Mouse (Mus musculus): ENCODE measurements around the gene Mybphl. TPM values are rescaled to one million over a fixed set of nuclear protein-coding genes. Genes with fewer than 3 reads are reported as not detected.

Mybphl gene
- not detected in 2 replicates for polyA plus RNA-seq (2015; fragmentation: Nextera tagmentation; extraction: Ambion mirVana)

GRCm38 (mm10) chr3:108364270-108364995, at the start of gene Mybphl:
Mybphl (plus strand) TSS chr3:108364911.
- no peak within 1 kb of the TSS for H3K4me3 ChIP-seq
- 0 out of 2 replicates have a peak, but pooled peaks have one; percentile 16 for ATAC-seq
- 77% methylated on average over 9 of the region's 9 CpGs for WGBS
- H3K9me3 ChIP-seq (replicated peaks), result no peaks in the 10 kb centered on the region
- peaks cover 20% of the 10 kb centered on the region for H3K4me1 ChIP-seq
- H3K27me3 ChIP-seq, result no peaks in the 10 kb centered on the region
- no peak within 1 kb of the TSS for H3K9ac ChIP-seq
- no peak within 1 kb of the TSS for H3K27ac ChIP-seq
- no peak within 1 kb of the TSS for H3K4me2 ChIP-seq
- peaks cover 5% of the 10 kb centered on the region; the same call in 1 of the 2 replicates for H3K36me3 ChIP-seq (ENCODE audit: poor library complexity, severe bottlenecking)

- Histone ChIP-seq H3K4me2 (no peak overlapping the region), H3K36me3 (ENCODE audit: poor library complexity, severe bottlenecking) (peaks cover 7% of the 10 kb centered on the region), H3K4me3 (no peak overlapping the region), H3K27me3 (no peaks in the 10 kb centered on the region), H3K9ac (no peak overlapping the region), H3K27ac (no peak overlapping the region), H3K4me1 (peaks cover 13% of the 10 kb centered on the region), H3K9me3 (replicated peaks) (no peaks in the 10 kb centered on the region)
- 64% methylated on average over 2 of the region's 2 CpGs for WGBS
- no peak for ATAC-seq
These were observed 46.2 kb upstream of the Mybphl start for GRCm38 (mm10) chr3:108318517-108318916.

- no peak for ATAC-seq
- Histone ChIP-seq H3K4me2 (no peak overlapping the region), H3K27ac (no peak overlapping the region), H3K36me3 (ENCODE audit: poor library complexity, severe bottlenecking) (peaks cover 30% of the 10 kb centered on the region), H3K4me1 (peaks cover 13% of the 10 kb centered on the region), H3K27me3 (no peaks in the 10 kb centered on the region), H3K9me3 (replicated peaks) (no peaks in the 10 kb centered on the region), H3K9ac (no peak overlapping the region), H3K4me3 (no peak overlapping the region)
- WGBS, result 72% methylated on average over 4 of the region's 4 CpGs
These were observed 43.0 kb upstream of the Mybphl start for GRCm38 (mm10) chr3:108321671-108322070.

- Histone ChIP-seq H3K4me3 (no peak overlapping the region), H3K9ac (no peak overlapping the region), H3K27ac (no peak overlapping the region), H3K9me3 (replicated peaks) (no peaks in the 10 kb centered on the region), H3K4me2 (no peak overlapping the region), H3K27me3 (no peaks in the 10 kb centered on the region), H3K36me3 (ENCODE audit: poor library complexity, severe bottlenecking) (peaks cover 32% of the 10 kb centered on the region), H3K4me1 (peaks cover 13% of the 10 kb centered on the region)
- ATAC-seq, result no peak
- 92% methylated on average over 4 of the region's 4 CpGs for WGBS
These were observed 42.6 kb upstream of the Mybphl start for GRCm38 (mm10) chr3:108322136-108322535.

GRCm38 (mm10) chr3:108322962-108323361, 41.7 kb upstream of the Mybphl start:
- Histone ChIP-seq H3K4me3 (no peak overlapping the region), H3K27ac (no peak overlapping the region), H3K4me1 (peaks cover 19% of the 10 kb centered on the region), H3K9ac (no peak overlapping the region), H3K27me3 (no peaks in the 10 kb centered on the region), H3K36me3 (ENCODE audit: poor library complexity, severe bottlenecking) (peaks cover 39% of the 10 kb centered on the region), H3K4me2 (no peak overlapping the region), H3K9me3 (replicated peaks) (no peaks in the 10 kb centered on the region)
- no peak for ATAC-seq
- 72% methylated on average over 3 of the region's 3 CpGs for whole genome bisulfite sequencing

GRCm38 (mm10) chr3:108324837-108325236, 39.9 kb upstream of the Mybphl start:
- WGBS, result 79% methylated on average over 4 of the region's 4 CpGs
- H3K27ac ChIP-seq, result no peak overlapping the region
- H3K27me3 ChIP-seq, result no peaks in the 10 kb centered on the region
- H3K4me3 ChIP-seq, result no peak overlapping the region
- H3K4me1 ChIP-seq, result peaks cover 16% of the 10 kb centered on the region
- no peak overlapping the region for H3K9ac ChIP-seq
- ATAC-seq, result no peak
- H3K36me3 ChIP-seq (ENCODE audit: poor library complexity, severe bottlenecking), result peaks cover 53% of the 10 kb centered on the region
- H3K9me3 ChIP-seq (replicated peaks), result no peaks in the 10 kb centered on the region
- H3K4me2 ChIP-seq, result no peak overlapping the region

GRCm38 (mm10) chr3:108325521-108325920, 39.2 kb upstream of the Mybphl start:
- peaks cover 57% of the 10 kb centered on the region for H3K36me3 ChIP-seq (ENCODE audit: poor library complexity, severe bottlenecking)
- ATAC-seq, result no peak
- no peak overlapping the region for H3K9ac ChIP-seq
- no peak overlapping the region for H3K27ac ChIP-seq
- 96% methylated on average over 9 of the region's 9 CpGs for WGBS
- H3K27me3 ChIP-seq, result no peaks in the 10 kb centered on the region
- no peak overlapping the region for H3K4me3 ChIP-seq
- H3K9me3 ChIP-seq (replicated peaks), result no peaks in the 10 kb centered on the region
- H3K4me1 ChIP-seq, result peaks cover 15% of the 10 kb centered on the region
- no peak overlapping the region for H3K4me2 ChIP-seq

GRCm38 (mm10) chr3:108327275-108327674, 37.4 kb upstream of the Mybphl start:
- peaks cover 73% of the 10 kb centered on the region for H3K36me3 ChIP-seq (ENCODE audit: poor library complexity, severe bottlenecking)
- 89% methylated on average over 8 of the region's 8 CpGs for WGBS
- ATAC-seq, result peak; percentile 50

GRCm38 (mm10) chr3:108327916-108328315, 36.8 kb upstream of the Mybphl start:
- peak; percentile 67 for ATAC-seq
- WGBS, result 73% methylated on average over 3 of the region's 3 CpGs

More at GRCm38 (mm10) chr3:108327275-108327674, 37.4 kb upstream of the Mybphl start:
- H3K4me1 ChIP-seq, result peaks cover 15% of the 10 kb centered on the region
- no peak overlapping the region for H3K4me3 ChIP-seq
- peak overlapping the region; percentile 86 for H3K27ac ChIP-seq
- no peak overlapping the region for H3K4me2 ChIP-seq
- H3K27me3 ChIP-seq, result no peaks in the 10 kb centered on the region
- no peak overlapping the region for H3K9ac ChIP-seq
- no peaks in the 10 kb centered on the region for H3K9me3 ChIP-seq (replicated peaks)

GRCm38 (mm10) chr3:108328441-108328841, 36.3 kb upstream of the Mybphl start:
- 0 out of 2 replicates have a peak overlapping the region, but pooled peaks have one; percentile 35 for H3K9ac ChIP-seq
- peak overlapping the region; percentile 86 for H3K27ac ChIP-seq
- H3K9me3 ChIP-seq (replicated peaks), result no peaks in the 10 kb centered on the region
- H3K27me3 ChIP-seq, result no peaks in the 10 kb centered on the region
- H3K4me2 ChIP-seq, result no peak overlapping the region
- peaks cover 85% of the 10 kb centered on the region for H3K36me3 ChIP-seq (ENCODE audit: poor library complexity, severe bottlenecking)
- 45% methylated on average over 9 of the region's 9 CpGs for WGBS
- no peak overlapping the region for H3K4me3 ChIP-seq
- H3K4me1 ChIP-seq, result peaks cover 15% of the 10 kb centered on the region
- ATAC-seq, result peak; percentile 84

More at GRCm38 (mm10) chr3:108327916-108328315, 36.8 kb upstream of the Mybphl start:
- H3K4me3 ChIP-seq, result no peak overlapping the region
- no peaks in the 10 kb centered on the region for H3K9me3 ChIP-seq (replicated peaks)
- H3K4me1 ChIP-seq, result peaks cover 15% of the 10 kb centered on the region
- H3K27ac ChIP-seq, result peak overlapping the region; percentile 86
- H3K36me3 ChIP-seq (ENCODE audit: poor library complexity, severe bottlenecking), result peaks cover 80% of the 10 kb centered on the region
- H3K4me2 ChIP-seq, result no peak overlapping the region
- no peaks in the 10 kb centered on the region for H3K27me3 ChIP-seq
- H3K9ac ChIP-seq, result no peak overlapping the region

- Histone ChIP-seq H3K27ac (no peak overlapping the region), H3K4me2 (no peak overlapping the region), H3K9ac (no peak overlapping the region), H3K4me3 (no peak overlapping the region), H3K27me3 (no peaks in the 10 kb centered on the region), H3K9me3 (replicated peaks) (no peaks in the 10 kb centered on the region), H3K36me3 (ENCODE audit: poor library complexity, severe bottlenecking) (peaks cover 92% of the 10 kb centered on the region), H3K4me1 (peaks cover 15% of the 10 kb centered on the region)
- no peak for ATAC-seq
- 92% methylated on average over 6 of the region's 6 CpGs for WGBS
These were observed 33.9 kb upstream of the Mybphl start for GRCm38 (mm10) chr3:108330812-108331211.

- Histone ChIP-seq H3K9me3 (replicated peaks) (no peaks in the 10 kb centered on the region), H3K4me2 (no peak overlapping the region), H3K9ac (no peak overlapping the region), H3K4me1 (no peaks in the 10 kb centered on the region), H3K36me3 (ENCODE audit: poor library complexity, severe bottlenecking) (peaks cover 98% of the 10 kb centered on the region), H3K27me3 (no peaks in the 10 kb centered on the region), H3K4me3 (no peak overlapping the region), H3K27ac (no peak overlapping the region)
- no peak for ATAC-seq
- WGBS, result 89% methylated on average over 5 of the region's 5 CpGs
These were observed 27.8 kb upstream of the Mybphl start for GRCm38 (mm10) chr3:108336878-108337277.
